Mouse (Mus musculus): ENCODE data around the gene 1500011B03Rik. TPM values are rescaled to one million over a fixed set of nuclear protein-coding genes. Genes with fewer than 3 reads are reported as not detected.
"Not testable (repeated sequence)": the region's sequence is repeated elsewhere in the genome, so short reads cannot be mapped to it uniquely, and the experiment has no call there.

1500011B03Rik gene
- polyA plus RNA-seq, 1 experiment, result 34.7 TPM

DNA sequence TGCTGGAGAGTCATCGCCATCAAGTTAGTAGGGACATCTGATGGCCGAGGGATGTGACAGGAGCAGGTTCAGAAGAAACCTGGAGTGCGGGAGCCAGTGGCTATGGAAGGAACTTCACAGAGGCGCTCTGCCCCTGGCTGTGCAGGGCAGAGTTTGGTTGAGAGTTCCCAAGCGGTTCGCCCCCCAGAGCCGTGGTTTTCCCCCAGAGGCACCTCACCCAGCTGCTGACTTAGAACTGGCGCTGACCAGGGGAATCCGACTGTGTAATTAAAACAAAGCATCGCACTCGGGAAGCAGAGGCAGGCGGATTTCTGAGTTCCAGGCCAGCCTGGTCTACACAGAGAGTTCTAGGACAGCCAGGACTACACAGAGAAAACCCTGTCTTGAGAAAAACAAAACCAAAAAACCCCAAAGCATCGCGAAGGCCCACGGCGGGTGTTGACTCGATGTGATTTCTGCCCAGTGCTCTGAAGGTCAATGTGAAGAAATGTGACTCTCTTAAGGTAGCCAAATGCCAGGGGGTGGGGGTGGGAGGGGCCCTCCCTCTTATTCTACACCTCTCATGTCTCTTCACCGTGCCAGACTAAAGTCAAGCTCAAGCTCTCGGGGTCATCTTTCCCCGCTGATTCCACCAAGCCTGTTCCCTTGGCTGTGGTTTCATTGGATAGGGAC, 28.4 kb upstream of the 1500011B03Rik start:
- Histone ChIP-seq H3K4me3 (ENCODE audit: insufficient read depth, low read depth, low read length) (no peak overlapping the region), H3K4me1 (ENCODE audit: control insufficient read depth, insufficient read depth, low read length) (no peaks in the 10 kb centered on the region), H3K36me3 (ENCODE audit: control insufficient read depth, insufficient read depth, low read length) (no peaks in the 10 kb centered on the region), H3K27ac (ENCODE audit: insufficient read depth, low read depth, low read length) (no peak overlapping the region), H3K27me3 (replicated peaks; ENCODE audit: control insufficient read depth, insufficient read depth, low read length) (no peaks in the 10 kb centered on the region)
- WGBS, result 84% methylated on average over 20 of the region's 20 CpGs
- TF ChIP-seq POLR2A (IDR thresholded peaks at IDR 0.05; ENCODE audit: low read depth, low read length) (no peak), CTCF (conservative IDR thresholded peaks at IDR 0.05; ENCODE audit: insufficient read depth, insufficient read length, low read depth, low read length) (no peak)
- DNase-seq, result no peak

DNA sequence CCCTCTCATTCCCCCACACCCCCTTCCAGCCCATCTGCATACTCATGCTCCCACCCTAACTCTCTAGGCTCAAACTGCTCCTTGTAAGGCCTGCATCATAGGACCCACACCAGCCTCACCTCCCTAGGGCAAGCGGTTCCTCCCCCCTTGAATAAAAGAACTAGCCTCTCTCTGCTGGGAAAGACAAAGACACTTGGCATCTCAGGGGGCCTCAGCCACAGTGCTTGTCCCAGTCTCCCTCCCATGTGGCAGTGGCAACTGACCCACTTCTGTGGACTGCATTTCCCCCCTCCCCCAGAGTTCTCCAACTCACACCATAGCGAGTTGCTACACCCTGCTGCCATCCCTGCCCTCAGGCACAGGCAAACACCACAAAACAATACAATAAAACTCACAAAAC, 21.1 kb upstream of the 1500011B03Rik start:
- 84% methylated on average over 2 of the region's 2 CpGs for WGBS

DNA sequence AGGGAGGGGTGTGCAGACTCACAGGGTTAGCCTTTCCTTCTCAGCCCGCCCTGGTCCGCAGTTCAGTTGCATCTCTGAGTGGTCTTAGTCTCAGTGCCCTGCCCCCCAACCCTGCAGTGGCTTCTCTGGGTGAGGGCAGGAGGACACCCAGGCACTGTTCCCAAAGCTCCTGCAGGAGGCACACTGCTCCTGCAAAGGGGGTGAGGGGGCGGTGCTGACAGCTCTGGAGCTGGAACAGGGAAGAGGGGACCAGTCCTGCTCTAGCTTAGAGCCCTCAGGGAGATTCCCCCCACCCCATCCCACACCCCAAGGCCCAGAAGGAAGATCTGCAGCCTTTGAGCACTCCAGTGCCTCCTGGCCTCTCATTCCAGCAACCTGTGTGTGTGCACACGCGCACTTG, 19.4 kb upstream of the 1500011B03Rik start:
- no peak for DNase-seq
- 85% methylated on average over 5 of the region's 5 CpGs for WGBS
- TF ChIP-seq POLR2A (IDR thresholded peaks at IDR 0.05; ENCODE audit: low read depth, low read length) (no peak), CTCF (conservative IDR thresholded peaks at IDR 0.05; ENCODE audit: insufficient read depth, insufficient read length, low read depth, low read length) (no peak)

More for the DNA sequence above, 21.1 kb upstream of the 1500011B03Rik start:
- not testable (repeated sequence) for DNase-seq; H3K36me3 ChIP-seq (ENCODE audit: control insufficient read depth, insufficient read depth, low read length); H3K27ac ChIP-seq (ENCODE audit: insufficient read depth, low read depth, low read length); H3K4me1 ChIP-seq (ENCODE audit: control insufficient read depth, insufficient read depth, low read length); H3K4me3 ChIP-seq (ENCODE audit: insufficient read depth, low read depth, low read length); H3K27me3 ChIP-seq (replicated peaks; ENCODE audit: control insufficient read depth, insufficient read depth, low read length)

GRCm38 (mm10) chr5:114842155-114842554, 18.9 kb upstream of the 1500011B03Rik start:
- H3K4me1 ChIP-seq (ENCODE audit: control insufficient read depth, insufficient read depth, low read length); H3K27ac ChIP-seq (ENCODE audit: insufficient read depth, low read depth, low read length); H3K27me3 ChIP-seq (replicated peaks; ENCODE audit: control insufficient read depth, insufficient read depth, low read length); DNase-seq; H3K36me3 ChIP-seq (ENCODE audit: control insufficient read depth, insufficient read depth, low read length); H3K4me3 ChIP-seq (ENCODE audit: insufficient read depth, low read depth, low read length): not testable (repeated sequence)
- WGBS, result 39% methylated on average over 3 of the region's 3 CpGs

More for the DNA sequence above, 19.4 kb upstream of the 1500011B03Rik start:
- Histone ChIP-seq H3K4me3 (ENCODE audit: insufficient read depth, low read depth, low read length) (no peak overlapping the region), H3K36me3 (ENCODE audit: control insufficient read depth, insufficient read depth, low read length) (no peaks in the 10 kb centered on the region), H3K4me1 (ENCODE audit: control insufficient read depth, insufficient read depth, low read length) (no peaks in the 10 kb centered on the region), H3K27me3 (replicated peaks; ENCODE audit: control insufficient read depth, insufficient read depth, low read length) (no peaks in the 10 kb centered on the region), H3K27ac (ENCODE audit: insufficient read depth, low read depth, low read length) (no peak overlapping the region)

GRCm38 (mm10) chr5:114840481-114840880, 17.2 kb upstream of the 1500011B03Rik start:
- not testable (repeated sequence) for H3K36me3 ChIP-seq (ENCODE audit: control insufficient read depth, insufficient read depth, low read length); H3K27ac ChIP-seq (ENCODE audit: insufficient read depth, low read depth, low read length); H3K4me1 ChIP-seq (ENCODE audit: control insufficient read depth, insufficient read depth, low read length); DNase-seq; H3K4me3 ChIP-seq (ENCODE audit: insufficient read depth, low read depth, low read length); H3K27me3 ChIP-seq (replicated peaks; ENCODE audit: control insufficient read depth, insufficient read depth, low read length)
- 59% methylated on average over 5 of the region's 5 CpGs for WGBS

DNA sequence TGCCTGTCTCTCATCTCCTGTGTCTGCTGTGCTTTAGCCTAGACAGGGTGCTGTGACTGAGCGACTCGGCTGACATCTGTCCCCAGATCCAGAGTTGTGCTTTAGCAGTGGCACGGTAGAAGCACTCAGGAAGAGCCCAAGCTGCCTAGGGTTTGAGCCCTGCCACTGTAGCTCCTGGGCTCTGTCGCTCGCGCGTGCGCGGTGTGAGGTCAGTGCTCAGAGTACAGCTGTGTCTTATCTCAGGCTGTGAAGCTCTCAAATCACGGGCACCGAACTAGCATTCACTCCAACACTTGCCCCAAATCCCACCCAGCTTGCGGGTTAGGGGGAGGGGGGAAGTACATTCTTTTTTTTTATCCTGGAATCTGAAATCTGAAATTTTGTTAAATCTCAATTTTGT, 13.6 kb upstream of the 1500011B03Rik start:
- Histone ChIP-seq H3K4me3 (ENCODE audit: insufficient read depth, low read depth, low read length) (no peak overlapping the region), H3K36me3 (ENCODE audit: control insufficient read depth, insufficient read depth, low read length) (no peaks in the 10 kb centered on the region), H3K27ac (ENCODE audit: insufficient read depth, low read depth, low read length) (no peak overlapping the region), H3K4me1 (ENCODE audit: control insufficient read depth, insufficient read depth, low read length) (no peaks in the 10 kb centered on the region), H3K27me3 (replicated peaks; ENCODE audit: control insufficient read depth, insufficient read depth, low read length) (no peaks in the 10 kb centered on the region)
- no peak for DNase-seq
- TF ChIP-seq POLR2A (IDR thresholded peaks at IDR 0.05; ENCODE audit: low read depth, low read length) (no peak), CTCF (conservative IDR thresholded peaks at IDR 0.05; ENCODE audit: insufficient read depth, insufficient read length, low read depth, low read length) (no peak)
- 76% methylated on average over 12 of the region's 12 CpGs for WGBS

GRCm38 (mm10) chr5:114829740-114830139, 6.5 kb upstream of the 1500011B03Rik start:
- no peak for DNase-seq
- no peak for TF ChIP-seq POLR2A (IDR thresholded peaks at IDR 0.05; ENCODE audit: low read depth, low read length)
- TF ChIP-seq CTCF (conservative IDR thresholded peaks at IDR 0.05; ENCODE audit: insufficient read depth, insufficient read length, low read depth, low read length), result no peak

GRCm38 (mm10) chr5:114827427-114827826, 4.2 kb upstream of the 1500011B03Rik start:
- Histone ChIP-seq H3K4me1 (ENCODE audit: control insufficient read depth, insufficient read depth, low read length) (no peaks in the 10 kb centered on the region), H3K4me3 (ENCODE audit: insufficient read depth, low read depth, low read length) (no peak overlapping the region), H3K27me3 (replicated peaks; ENCODE audit: control insufficient read depth, insufficient read depth, low read length) (no peaks in the 10 kb centered on the region), H3K36me3 (ENCODE audit: control insufficient read depth, insufficient read depth, low read length) (no peaks in the 10 kb centered on the region), H3K27ac (ENCODE audit: insufficient read depth, low read depth, low read length) (no peak overlapping the region)
- TF ChIP-seq POLR2A (IDR thresholded peaks at IDR 0.05; ENCODE audit: low read depth, low read length) (no peak), CTCF (conservative IDR thresholded peaks at IDR 0.05; ENCODE audit: insufficient read depth, insufficient read length, low read depth, low read length) (no peak)
- DNase-seq, result no peak
- WGBS, result 58% methylated on average over 12 of the region's 12 CpGs

More at GRCm38 (mm10) chr5:114829740-114830139, 6.5 kb upstream of the 1500011B03Rik start:
- no peak overlapping the region for H3K27ac ChIP-seq (ENCODE audit: insufficient read depth, low read depth, low read length)
- no peaks in the 10 kb centered on the region for H3K4me1 ChIP-seq (ENCODE audit: control insufficient read depth, insufficient read depth, low read length)
- no peaks in the 10 kb centered on the region for H3K27me3 ChIP-seq (replicated peaks; ENCODE audit: control insufficient read depth, insufficient read depth, low read length)
- WGBS, result 71% methylated on average over 3 of the region's 3 CpGs
- no peak overlapping the region for H3K4me3 ChIP-seq (ENCODE audit: insufficient read depth, low read depth, low read length)
- no peaks in the 10 kb centered on the region for H3K36me3 ChIP-seq (ENCODE audit: control insufficient read depth, insufficient read depth, low read length)
